Mouse (Mus musculus) hematopoietic stem cell, adult 5-6 weeks (primary cell): Measurements from ENCODE around the gene Krtap5-4. TPM values are rescaled to one million over a fixed set of nuclear protein-coding genes. Genes with fewer than 3 reads are reported as not detected.

Experiments
- ATAC-seq, 2 experiments: fragments of 125-278 bp in 1 of 2; replicated peaks in 1 of 2; 2 replicates each; pipeline ENCODE4 v1.8.0; 2016 to 2017; ENCODE audit warnings: inconsistent platforms in 2 of 2, mild to moderate bottlenecking in 2 of 2, moderate number of reproducible peaks in 2 of 2, low read depth in 1 of 2, moderate TSS enrichment in 1 of 2; ENCODE audit not compliant: low FRiP score in 2 of 2, poor library complexity in 2 of 2, severe bottlenecking in 2 of 2, insufficient read depth in 1 of 2, low TSS enrichment in 1 of 2
- total RNA-seq: library from RNA; stranded (forward); fragments of 172-1452, 232-1000 nt; gene quantifications from 2 replicates; pipeline ENCODE4 v1.2.3, GENCODE M21; 2017

The Krtap5-4 gene
- total RNA-seq, 1 experiment from 2014 or later: not detected

GRCm38 (mm10) chr7:142347542-142347941, 44.2 kb downstream of the Krtap5-4 start:
- no peak for ATAC-seq

- peak in 1 of 2 experiments; percentile 27; a peak in 1 of 4 replicates for ATAC-seq
Observed at GRCm38 (mm10) chr7:142349308-142349961, 46.1 kb downstream of the Krtap5-4 start.

GRCm38 (mm10) chr7:142351569-142351968, 48.2 kb downstream of the Krtap5-4 start:
- no peak for ATAC-seq

GRCm38 (mm10) chr7:142353854-142354253, 50.5 kb downstream of the Krtap5-4 start:
- peak; percentile 74 to 79 for ATAC-seq

Other genes with a start within 250 kb of the Krtap5-4 start
- 53.6 and 72.9 TPM in 2 replicates for gene Mob2, start 242.5 kb upstream of the Krtap5-4 start, total RNA-seq
- gene Dusp8, start 207.7 kb upstream of the Krtap5-4 start, total RNA-seq: 0.15 TPM in 1 of 2 replicates, not detected in the other
- not detected in 2 replicates for gene Gm45618, start 182.8 kb upstream of the Krtap5-4 start, total RNA-seq
- not detected in 2 replicates for gene Gm39115, start 167.5 kb upstream of the Krtap5-4 start, total RNA-seq
- gene Gm45337, start 158.9 kb upstream of the Krtap5-4 start, total RNA-seq: not detected in 2 replicates
- gene Gm29735, start 146.4 kb upstream of the Krtap5-4 start, total RNA-seq: not detected in 2 replicates
- gene Gm4553, start 137.8 kb upstream of the Krtap5-4 start, total RNA-seq: not detected in 2 replicates
- gene Krtap5-2, start 127.5 kb upstream of the Krtap5-4 start, total RNA-seq: not detected in 2 replicates
- gene Gm10153, start 113.2 kb upstream of the Krtap5-4 start, total RNA-seq: not detected in 2 replicates
- not detected in 2 replicates for gene Krtap5-3, start 102.2 kb upstream of the Krtap5-4 start, total RNA-seq
- gene Gm7579, start 91.7 kb upstream of the Krtap5-4 start, total RNA-seq: not detected in 2 replicates
- not detected in 2 replicates for gene Krtap5-5, start 73.6 kb upstream of the Krtap5-4 start, total RNA-seq
- not detected in 2 replicates for gene Gm40460, start 62.5 kb upstream of the Krtap5-4 start, total RNA-seq
- gene Gm2431, start 45.2 kb upstream of the Krtap5-4 start, total RNA-seq: not detected in 2 replicates
- gene Gm4559, start 29.2 kb upstream of the Krtap5-4 start, total RNA-seq: not detected in 2 replicates
- gene Krtap5-1, start 6.4 kb upstream of the Krtap5-4 start, total RNA-seq: not detected in 2 replicates
- gene Ifitm10, start 70.2 kb downstream of the Krtap5-4 start, total RNA-seq: not detected in 2 replicates
- gene Gm49369, start 79.1 kb downstream of the Krtap5-4 start, total RNA-seq: 18.0 and 43.2 TPM in 2 replicates
- gene Ctsd, start 84.5 kb downstream of the Krtap5-4 start, total RNA-seq: 123 and 168 TPM in 2 replicates
- not detected in 2 replicates for gene Syt8, start 131.3 kb downstream of the Krtap5-4 start, total RNA-seq
- 8.2 and 12.3 TPM in 2 replicates for gene Tnni2, start 138.3 kb downstream of the Krtap5-4 start, total RNA-seq
- 233 and 282 TPM in 2 replicates for gene Lsp1, start 157.3 kb downstream of the Krtap5-4 start, total RNA-seq
- 0.55 and 9.3 TPM in 2 replicates for gene Tnnt3, start 195.3 kb downstream of the Krtap5-4 start, total RNA-seq
- gene Mrpl23, start 229.1 kb downstream of the Krtap5-4 start, total RNA-seq: 28.1 and 42.5 TPM in 2 replicates